Mouse (Mus musculus): ENCODE measurements around the gene Ints11.
A peak's percentile ranks its signal among the peaks of the same experiment; 100 is the strongest.

The Ints11 gene

DNA sequence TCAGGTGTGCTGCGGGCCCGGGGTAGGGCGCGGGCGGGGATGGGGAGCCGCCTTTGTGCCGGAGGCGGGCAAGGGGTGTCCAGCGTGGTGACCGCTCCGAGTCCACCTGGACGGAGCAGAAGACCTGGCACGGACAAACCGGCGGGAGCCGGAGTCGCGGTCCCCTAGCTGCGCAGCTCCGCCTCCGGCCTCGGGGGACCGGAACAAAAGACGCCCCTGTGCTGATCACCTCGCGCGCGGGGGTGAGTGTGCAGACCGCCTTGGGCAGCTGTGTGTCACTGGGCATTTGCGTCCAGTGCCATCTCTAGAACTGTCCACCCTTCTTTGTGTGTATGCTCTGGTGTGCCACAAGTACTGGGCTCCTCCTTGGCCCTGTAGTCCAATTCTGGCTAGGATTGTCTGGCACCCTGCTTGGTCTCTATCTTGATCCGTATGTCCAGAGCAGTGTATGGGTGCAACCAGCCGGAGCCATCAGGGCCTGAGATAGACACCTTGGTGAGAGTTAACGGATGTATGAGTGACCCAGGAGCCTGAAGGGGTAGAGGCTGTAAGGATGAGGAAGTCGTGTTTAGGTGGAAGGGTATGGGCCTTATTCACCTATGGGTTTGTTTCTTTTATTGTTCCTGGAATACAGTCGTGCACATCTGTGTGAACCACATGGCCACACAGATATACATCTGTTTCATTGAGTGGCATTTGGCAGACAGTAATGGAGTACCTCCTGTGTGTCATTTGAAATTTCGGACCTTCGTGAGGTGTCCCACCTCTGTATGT is 23.3 kb downstream of the Ints11 start:
- peak; percentile 53 to 62 for DNase-seq

- DNase-seq = no peak
Observed at GRCm38 (mm10) chr4:155893212-155893690, 23.9 kb downstream of the Ints11 start.

- DNase-seq = peak; percentile 83 to 91
Observed at GRCm38 (mm10) chr4:155894311-155894881, 25.1 kb downstream of the Ints11 start.

DNA sequence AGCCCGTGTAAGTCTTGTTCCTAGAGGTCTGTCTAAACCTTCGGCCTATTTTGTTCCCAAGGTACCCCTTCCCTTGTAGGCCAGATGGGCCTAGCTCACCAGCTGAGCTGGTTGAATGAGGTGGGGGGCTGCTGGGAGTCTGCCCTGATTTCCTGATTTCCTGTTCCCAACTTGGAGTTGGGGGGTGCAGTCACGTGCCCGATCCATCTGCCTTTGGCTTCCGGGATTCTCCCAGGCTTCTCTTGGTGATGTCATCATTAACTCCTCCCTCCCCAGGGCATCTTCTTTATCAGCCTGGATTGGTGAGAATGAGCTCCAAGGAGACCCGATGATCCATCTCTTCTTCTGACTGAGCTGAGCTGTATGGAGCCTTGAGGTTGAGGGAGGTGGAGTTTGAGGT is 25.9 kb downstream of the Ints11 start:
- peak; percentile 62 to 67 for DNase-seq

- DNase-seq = peak in 1 of 2 experiments; percentile 4
Observed at GRCm38 (mm10) chr4:155895826-155896225, 26.5 kb downstream of the Ints11 start.

GRCm38 (mm10) chr4:155896461-155896860 is 27.1 kb downstream of the Ints11 start:
- peak in 1 of 2 experiments; percentile 16 for DNase-seq

GRCm38 (mm10) chr4:155898318-155898717 is 29.0 kb downstream of the Ints11 start:
- no peak for DNase-seq

DNA sequence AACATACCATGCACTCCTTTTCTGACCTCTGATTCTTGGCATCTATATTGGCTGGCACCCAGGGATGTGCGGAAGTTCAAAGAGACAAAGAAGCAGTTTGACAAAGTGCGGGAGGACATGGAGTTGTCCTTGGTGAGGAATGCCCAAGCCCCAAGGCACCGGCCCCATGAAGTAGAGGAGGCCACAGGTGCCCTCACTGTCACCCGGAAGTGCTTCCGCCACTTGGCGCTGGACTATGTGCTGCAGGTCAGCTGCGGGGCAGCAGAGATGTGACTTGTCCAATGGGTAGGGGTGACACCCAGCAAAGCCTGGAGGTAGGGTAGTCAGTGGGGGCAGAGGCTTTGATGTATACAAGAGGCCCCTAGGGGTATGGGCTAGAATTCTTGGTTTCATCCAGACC is 30.0 kb downstream of the Ints11 start:
- DNase-seq = peak; percentile 3 to 15

GRCm38 (mm10) chr4:155901205-155901604 is 31.9 kb downstream of the Ints11 start:
- DNase-seq = peak; percentile 67 to 84

DNA sequence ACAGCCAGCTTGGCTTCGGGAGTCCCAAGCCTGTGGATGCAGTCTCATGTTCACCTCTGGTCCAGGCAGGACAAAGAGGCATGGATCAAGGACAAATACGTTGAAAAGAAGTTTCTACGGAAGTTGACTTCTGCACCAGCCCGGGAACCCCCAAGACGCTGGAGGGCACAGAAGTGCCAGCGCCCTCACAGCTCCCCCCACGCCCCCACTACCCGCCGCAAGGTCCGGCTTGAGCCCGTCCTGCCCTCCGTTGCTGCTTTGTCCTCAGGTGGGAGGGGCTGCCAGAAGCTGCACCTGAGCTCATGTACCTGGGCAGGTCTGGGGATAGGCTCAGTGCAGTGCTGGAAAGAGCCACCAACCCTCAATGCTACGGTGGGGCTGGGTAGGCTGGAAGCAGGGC is 33.9 kb downstream of the Ints11 start:
- DNase-seq = peak in 1 of 2 experiments; percentile 23

DNA sequence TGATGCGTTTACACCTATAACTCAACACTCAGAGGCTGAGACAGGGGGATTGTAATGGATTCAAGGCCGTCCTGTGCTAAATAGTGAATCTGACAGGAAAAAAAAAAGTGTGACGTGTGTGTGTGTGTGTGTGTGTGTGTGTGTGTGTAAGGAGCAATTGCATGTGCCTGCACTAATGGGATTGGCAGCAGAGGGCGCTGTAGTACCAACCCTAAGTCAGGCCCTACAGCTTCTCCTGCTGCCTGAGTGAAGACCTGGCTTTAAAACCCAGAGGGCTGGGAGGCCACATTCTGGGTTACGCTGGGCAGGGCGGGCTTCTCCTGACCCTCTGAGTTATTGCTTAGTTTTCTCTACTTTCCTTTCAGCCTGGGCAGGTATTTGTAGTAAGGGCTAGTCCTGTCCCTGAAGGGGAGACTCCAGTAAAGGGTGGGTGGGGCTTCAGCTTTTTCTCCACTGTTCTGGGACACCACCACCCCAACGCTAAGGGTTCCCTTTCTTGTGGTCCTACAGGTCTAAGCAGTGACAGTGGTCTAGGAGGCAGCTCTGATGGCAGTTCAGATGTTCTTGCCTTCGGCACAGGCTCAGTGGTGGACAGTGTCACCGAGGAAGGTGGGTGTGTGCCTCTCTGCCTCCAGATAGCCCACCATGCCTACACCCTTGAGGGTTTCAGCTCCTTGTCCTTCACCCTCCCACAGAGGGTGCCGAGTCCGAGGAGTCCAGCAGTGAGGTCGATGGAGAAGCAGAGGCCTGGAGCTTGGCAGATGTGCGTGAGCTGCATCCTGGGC is 35.2 kb downstream of the Ints11 start:
- peak; percentile 27 to 30 for DNase-seq

DNA sequence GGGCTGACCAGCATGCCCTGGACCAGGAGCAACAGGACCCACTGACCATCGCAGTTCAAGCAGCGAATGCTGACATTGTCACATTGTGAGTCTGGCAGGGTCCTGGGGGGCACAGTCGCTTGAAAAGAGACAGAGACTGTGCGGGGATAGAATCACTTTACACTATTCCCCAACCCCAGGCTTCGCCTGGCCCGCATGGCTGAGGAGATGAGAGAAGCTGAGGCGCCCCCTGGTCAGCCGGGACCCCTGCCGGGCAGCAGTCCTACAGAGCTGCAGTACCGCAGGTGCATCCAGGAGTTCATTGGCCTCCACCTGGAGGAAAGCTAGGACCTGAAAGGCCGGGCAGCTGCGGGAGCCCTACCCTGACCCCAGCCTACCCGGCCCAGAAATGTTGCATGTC is 36.3 kb downstream of the Ints11 start:
- DNase-seq = peak; percentile 3 to 17

DNA sequence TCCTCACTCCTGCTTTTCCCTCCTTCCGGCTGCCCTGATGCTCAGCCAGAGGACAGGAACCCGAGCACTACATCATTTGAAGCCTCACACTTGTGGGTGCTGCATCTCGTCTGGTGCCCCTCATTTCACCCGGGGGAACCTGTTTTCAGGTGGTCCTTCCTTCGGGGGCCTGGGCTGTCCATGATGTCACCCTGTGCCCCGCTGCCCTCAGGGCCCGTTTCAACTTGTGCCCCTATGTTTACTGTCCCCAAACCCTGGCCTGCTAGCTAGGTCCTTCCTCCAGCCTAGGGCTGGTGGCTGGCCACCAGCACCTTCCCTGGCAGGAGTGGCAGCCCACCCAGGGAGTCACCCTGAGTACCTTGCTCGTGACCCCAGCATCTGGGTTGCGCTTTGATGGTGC is 36.8 kb downstream of the Ints11 start:
- peak; percentile 3 to 19 for DNase-seq

- peak; percentile 3 to 16 for DNase-seq
Observed at GRCm38 (mm10) chr4:155907003-155907402, 37.7 kb downstream of the Ints11 start.

DNA sequence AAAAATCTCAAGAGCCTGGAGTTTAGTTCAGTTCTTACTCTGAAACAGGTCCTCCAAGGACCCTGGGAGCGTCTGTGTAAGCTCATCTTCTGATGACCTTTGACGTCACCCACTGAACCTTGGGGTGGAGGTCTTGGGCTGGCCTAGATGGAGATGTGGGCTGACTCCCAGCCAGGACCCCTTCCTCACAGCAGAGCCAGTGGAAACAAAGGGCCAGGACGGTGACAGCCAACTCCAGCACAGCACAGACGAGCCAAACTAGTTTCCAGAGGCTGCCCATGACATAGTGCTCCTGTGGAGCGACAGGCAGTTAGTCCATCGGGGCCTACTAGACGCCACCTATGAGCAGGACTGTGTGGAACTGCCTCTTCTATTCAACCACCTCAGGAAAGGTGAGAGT is 38.9 kb downstream of the Ints11 start:
- peak; percentile 3 to 21 for DNase-seq

DNA sequence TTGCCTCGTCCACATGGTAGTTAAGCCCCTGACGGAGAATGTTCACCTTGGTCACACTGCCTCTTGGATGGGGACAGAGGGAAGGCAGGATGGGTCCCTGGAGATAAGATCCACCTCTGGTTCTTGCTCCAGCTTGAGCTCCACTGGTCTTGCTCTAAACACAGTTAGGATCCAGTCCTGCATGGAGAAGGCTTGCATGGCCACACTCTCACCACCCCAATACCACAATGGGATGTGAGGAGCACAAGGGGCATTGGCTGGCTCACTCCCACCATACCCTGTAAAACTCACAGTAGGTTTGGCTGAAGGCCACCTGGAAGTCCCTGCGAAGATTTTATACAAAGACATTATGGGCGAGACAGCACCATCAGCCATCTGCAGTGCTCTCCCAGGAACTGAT is 39.4 kb downstream of the Ints11 start:
- peak; percentile 4 to 14 for DNase-seq

- no peak for DNase-seq
Observed at GRCm38 (mm10) chr4:155932031-155932430, 62.7 kb downstream of the Ints11 start.

Data from lung, postnatal 4 days (tissue).